Mouse (Mus musculus): Measurements from ENCODE around the gene Tmem178. TPM values are rescaled to one million over a fixed set of nuclear protein-coding genes. Genes with fewer than 3 reads are reported as not detected.

Tmem178 gene
- polyA plus RNA-seq, 1 experiment from 2014 or later, result 2.0 TPM

GRCm38 (mm10) chr17:81038707-81039408, 94.4 kb downstream of the Tmem178 start:
- 83% methylated on average over 2 of the region's 2 CpGs for WGBS
- H3K9ac ChIP-seq (ENCODE audit: low read length), result no peak overlapping the region

GRCm38 (mm10) chr17:81041662-81042061, 97.2 kb downstream of the Tmem178 start:
- no peaks in the 10 kb centered on the region for H3K9me3 ChIP-seq (ENCODE audit: control insufficient read depth, low read length)
- peaks cover 10% of the 10 kb centered on the region for H3K36me3 ChIP-seq (ENCODE audit: control insufficient read depth, insufficient read depth, low read length)
- H3K9ac ChIP-seq (ENCODE audit: low read length), result no peak overlapping the region
- WGBS, result 68% methylated on average over 2 of the region's 2 CpGs
- no peak for ATAC-seq (ENCODE audit: low FRiP score, low TSS enrichment)
- H3K4me2 ChIP-seq (replicated peaks; ENCODE audit: low read depth), result no peak overlapping the region
- TF ChIP-seq EP300 (optimal IDR thresholded peaks at IDR 0.05) (no peak), CTCF (IDR thresholded peaks at IDR 0.05; ENCODE audit: low read depth) (no peak)
- H3K4me3 ChIP-seq (ENCODE audit: low read depth, low read length), result no peak overlapping the region
- no peaks in the 10 kb centered on the region for H3K27me3 ChIP-seq (ENCODE audit: control insufficient read depth, insufficient read depth, low read length)
- no peaks in the 10 kb centered on the region for H3K4me1 ChIP-seq (replicated peaks; ENCODE audit: control insufficient read depth, insufficient read depth)
- H3K27ac ChIP-seq (replicated peaks), result no peak overlapping the region
- DNase-seq (ENCODE audit: low spot score), result no peak

More at GRCm38 (mm10) chr17:81038707-81039408, 94.4 kb downstream of the Tmem178 start:
- Histone ChIP-seq H3K4me2 (replicated peaks; ENCODE audit: low read depth) (no peak overlapping the region), H3K4me1 (replicated peaks; ENCODE audit: control insufficient read depth, insufficient read depth) (no peaks in the 10 kb centered on the region), H3K27me3 (ENCODE audit: control insufficient read depth, insufficient read depth, low read length) (no peaks in the 10 kb centered on the region), H3K4me3 (ENCODE audit: low read depth, low read length) (no peak overlapping the region), H3K36me3 (ENCODE audit: control insufficient read depth, insufficient read depth, low read length) (peaks cover 11% of the 10 kb centered on the region), H3K27ac (replicated peaks) (no peak overlapping the region), H3K9me3 (ENCODE audit: control insufficient read depth, low read length) (no peaks in the 10 kb centered on the region)
- DNase-seq (ENCODE audit: low spot score) (no peak), ATAC-seq (ENCODE audit: low FRiP score, low TSS enrichment) (peak; percentile 85)
- TF ChIP-seq CTCF (IDR thresholded peaks at IDR 0.05; ENCODE audit: low read depth), result no peak
- no peak for TF ChIP-seq EP300 (optimal IDR thresholded peaks at IDR 0.05)

- ATAC-seq (ENCODE audit: low FRiP score, low TSS enrichment), result no peak
- 89% methylated on average over 3 of the region's 3 CpGs for WGBS
- TF ChIP-seq CTCF (IDR thresholded peaks at IDR 0.05; ENCODE audit: low read depth) (no peak), EP300 (optimal IDR thresholded peaks at IDR 0.05) (no peak)
These were observed 99.9 kb downstream of the Tmem178 start for GRCm38 (mm10) chr17:81044356-81044755.

GRCm38 (mm10) chr17:81045115-81045514, 100.7 kb downstream of the Tmem178 start:
- ATAC-seq (ENCODE audit: low FRiP score, low TSS enrichment) (no peak), DNase-seq (ENCODE audit: low spot score) (no peak)
- Histone ChIP-seq H3K36me3 (ENCODE audit: control insufficient read depth, insufficient read depth, low read length) (0 out of 2 replicates have a peak, but pooled peaks cover 4% of the 10 kb centered on the region), H3K27me3 (ENCODE audit: control insufficient read depth, insufficient read depth, low read length) (no peaks in the 10 kb centered on the region), H3K4me1 (replicated peaks; ENCODE audit: control insufficient read depth, insufficient read depth) (no peaks in the 10 kb centered on the region), H3K4me3 (ENCODE audit: low read depth, low read length) (no peak overlapping the region), H3K27ac (replicated peaks) (no peak overlapping the region), H3K9me3 (ENCODE audit: control insufficient read depth, low read length) (no peaks in the 10 kb centered on the region), H3K9ac (ENCODE audit: low read length) (no peak overlapping the region), H3K4me2 (replicated peaks; ENCODE audit: low read depth) (no peak overlapping the region)
- WGBS, result 93% methylated on average over 6 of the region's 6 CpGs
- TF ChIP-seq EP300 (optimal IDR thresholded peaks at IDR 0.05), result no peak
- no peak for TF ChIP-seq CTCF (IDR thresholded peaks at IDR 0.05; ENCODE audit: low read depth)

More at GRCm38 (mm10) chr17:81044356-81044755, 99.9 kb downstream of the Tmem178 start:
- Histone ChIP-seq H3K4me3 (ENCODE audit: low read depth, low read length) (no peak overlapping the region), H3K9me3 (ENCODE audit: control insufficient read depth, low read length) (no peaks in the 10 kb centered on the region), H3K27me3 (ENCODE audit: control insufficient read depth, insufficient read depth, low read length) (no peaks in the 10 kb centered on the region), H3K4me2 (replicated peaks; ENCODE audit: low read depth) (no peak overlapping the region), H3K27ac (replicated peaks) (no peak overlapping the region), H3K4me1 (replicated peaks; ENCODE audit: control insufficient read depth, insufficient read depth) (no peaks in the 10 kb centered on the region), H3K36me3 (ENCODE audit: control insufficient read depth, insufficient read depth, low read length) (peaks cover 4% of the 10 kb centered on the region; the same call in 1 of the 2 replicates), H3K9ac (ENCODE audit: low read length) (no peak overlapping the region)
- DNase-seq (ENCODE audit: low spot score), result no peak

GRCm38 (mm10) chr17:81045525-81046150, 101.2 kb downstream of the Tmem178 start:
- no peaks in the 10 kb centered on the region for H3K4me1 ChIP-seq (replicated peaks; ENCODE audit: control insufficient read depth, insufficient read depth)
- no peaks in the 10 kb centered on the region for H3K27me3 ChIP-seq (ENCODE audit: control insufficient read depth, insufficient read depth, low read length)
- no peak overlapping the region for H3K4me3 ChIP-seq (ENCODE audit: low read depth, low read length)
- TF ChIP-seq EP300 (optimal IDR thresholded peaks at IDR 0.05) (no peak), CTCF (IDR thresholded peaks at IDR 0.05; ENCODE audit: low read depth) (peak; percentile 69)
- DNase-seq (ENCODE audit: low spot score), result peak; percentile 45
- H3K27ac ChIP-seq (replicated peaks), result no peak overlapping the region
- 84% methylated on average over 9 of the region's 9 CpGs for WGBS
- H3K9ac ChIP-seq (ENCODE audit: low read length), result no peak overlapping the region
- 0 out of 2 replicates have a peak, but pooled peaks cover 7% of the 10 kb centered on the region for H3K36me3 ChIP-seq (ENCODE audit: control insufficient read depth, insufficient read depth, low read length)
- H3K9me3 ChIP-seq (ENCODE audit: control insufficient read depth, low read length), result no peaks in the 10 kb centered on the region
- ATAC-seq (ENCODE audit: low FRiP score, low TSS enrichment), result 0 out of 2 replicates have a peak, but pooled peaks have one; percentile 12
- H3K4me2 ChIP-seq (replicated peaks; ENCODE audit: low read depth), result no peak overlapping the region
